Mouse (Mus musculus): ENCODE data around the gene Mid1ip1. TPM values are rescaled to one million over a fixed set of nuclear protein-coding genes. Genes with fewer than 3 reads are reported as not detected.

Gene Mid1ip1
- polyA plus RNA-seq (2017; shearing (Covaris generic)): 36.5 TPM

GRCm38 (mm10) chrX:10714696-10715140 lies at the start of gene Mid1ip1:
Gene Mid1ip1, plus strand, starts transcription at chrX:10715013.

Other genes starting within 250 kb of the Mid1ip1 start
- gene Tspan7, start 229.9 kb upstream of the Mid1ip1 start, polyA plus RNA-seq (2017; shearing (Covaris generic)): 0.17 TPM

All from inflammation-experienced regulatory T-cells, adult 16 weeks (primary cell).